Mouse (Mus musculus): ENCODE data around the gene Mpzl3. TPM values are rescaled to one million over a fixed set of nuclear protein-coding genes. Genes with fewer than 3 reads are reported as not detected.

Gene Mpzl3
- total and polyA plus RNA-seq, 3 experiments = 0.82 to 1.8 (median 1.4) TPM

GRCm38 (mm10) chr9:45046973-45047372, 8.0 kb upstream of the Mpzl3 start:
- H3K27ac ChIP-seq = no peak overlapping the region
- TF ChIP-seq EP300 (IDR thresholded peaks at IDR 0.05; ENCODE audit: insufficient read depth, low read depth, low read length) = no peak
- TF ChIP-seq POLR2A (IDR thresholded peaks at IDR 0.05; ENCODE audit: insufficient read depth, low read depth, low read length) = no peak
- TF ChIP-seq CTCF (IDR thresholded peaks at IDR 0.05) = no peak
- no peaks in the 10 kb centered on the region for H3K79me2 ChIP-seq (replicated peaks; ENCODE audit: control insufficient read depth, insufficient read depth, low read length)
- H3K9ac ChIP-seq (ENCODE audit: low read depth, low read length) = no peak overlapping the region
- intact Hi-C loops (cut with DNase I) = loop anchor here (5.0 kb wide), 1 partner anchor 90 kb away; the partner anchor contains the start of gene Scn4b
- no peak for DNase-seq
- 77% methylated on average over 16 of the region's 16 CpGs for WGBS
- no peaks in the 10 kb centered on the region for H3K36me3 ChIP-seq (ENCODE audit: control insufficient read depth, insufficient read depth, low read length)
- H3K27me3 ChIP-seq (ENCODE audit: control insufficient read depth, insufficient read depth, low read length) = peaks cover 3% of the 10 kb centered on the region; the same call in 1 of the 2 replicates
- H3K4me3 ChIP-seq = no peak overlapping the region
- H3K4me1 ChIP-seq (ENCODE audit: control insufficient read depth, insufficient read depth, low read length) = no peaks in the 10 kb centered on the region

DNA sequence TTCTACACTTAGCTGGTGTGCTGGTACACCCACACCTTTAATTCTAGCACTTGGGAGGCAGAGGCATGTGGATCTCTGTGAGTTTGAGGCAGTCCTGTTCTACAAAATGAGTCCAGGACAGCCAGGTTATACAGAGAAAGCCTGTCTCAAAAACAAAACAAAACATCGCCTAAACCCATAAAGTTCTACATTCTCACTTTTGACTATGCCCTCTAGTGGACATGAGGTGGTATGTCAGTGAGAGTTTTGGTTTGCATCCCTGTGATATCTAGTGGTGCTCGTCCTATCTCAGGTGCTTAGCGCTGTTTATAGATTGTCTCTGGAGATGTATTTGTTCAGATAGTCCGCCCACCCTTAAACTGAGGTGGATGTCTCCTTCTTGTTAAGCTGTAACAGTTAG, 6.5 kb upstream of the Mpzl3 start:
- TF ChIP-seq CTCF (IDR thresholded peaks at IDR 0.05) (peak; percentile 89), EP300 (IDR thresholded peaks at IDR 0.05; ENCODE audit: insufficient read depth, low read depth, low read length) (no peak)
- H3K4me1 ChIP-seq (ENCODE audit: control insufficient read depth, insufficient read depth, low read length) = no peaks in the 10 kb centered on the region
- intact Hi-C loops (cut with DNase I) = loop anchor here (5.0 kb wide), 1 partner anchor 89 kb away; the partner anchor contains the start of gene Scn4b
- no peaks in the 10 kb centered on the region for H3K79me2 ChIP-seq (replicated peaks; ENCODE audit: control insufficient read depth, insufficient read depth, low read length)
- H3K27me3 ChIP-seq (ENCODE audit: control insufficient read depth, insufficient read depth, low read length) = no peaks in the 10 kb centered on the region
- DNase-seq = no peak
- H3K4me3 ChIP-seq = no peak overlapping the region
- 14% methylated on average over 4 of the region's 4 CpGs for WGBS
- no peak overlapping the region for H3K9ac ChIP-seq (ENCODE audit: low read depth, low read length)
- no peak overlapping the region for H3K27ac ChIP-seq
- no peaks in the 10 kb centered on the region for H3K36me3 ChIP-seq (ENCODE audit: control insufficient read depth, insufficient read depth, low read length)

- TF ChIP-seq CTCF (IDR thresholded peaks at IDR 0.05) (no peak), EP300 (IDR thresholded peaks at IDR 0.05; ENCODE audit: insufficient read depth, low read depth, low read length) (no peak), POLR2A (IDR thresholded peaks at IDR 0.05; ENCODE audit: insufficient read depth, low read depth, low read length) (no peak)
- Histone ChIP-seq H3K9ac (ENCODE audit: low read depth, low read length) (no peak overlapping the region), H3K4me1 (ENCODE audit: control insufficient read depth, insufficient read depth, low read length) (no peaks in the 10 kb centered on the region), H3K27ac (no peak overlapping the region), H3K36me3 (ENCODE audit: control insufficient read depth, insufficient read depth, low read length) (no peaks in the 10 kb centered on the region), H3K79me2 (replicated peaks; ENCODE audit: control insufficient read depth, insufficient read depth, low read length) (no peaks in the 10 kb centered on the region), H3K27me3 (ENCODE audit: control insufficient read depth, insufficient read depth, low read length) (no peaks in the 10 kb centered on the region), H3K4me3 (no peak overlapping the region)
- WGBS = 63% methylated on average over 1 of the region's 1 CpGs
- DNase-seq = no peak
- intact Hi-C loops (cut with DNase I) = loop anchor here (5.0 kb wide), 1 partner anchor 88 kb away; the partner anchor contains the start of gene Scn4b
Measured at GRCm38 (mm10) chr9:45049731-45050130, 5.3 kb upstream of the Mpzl3 start.

DNA sequence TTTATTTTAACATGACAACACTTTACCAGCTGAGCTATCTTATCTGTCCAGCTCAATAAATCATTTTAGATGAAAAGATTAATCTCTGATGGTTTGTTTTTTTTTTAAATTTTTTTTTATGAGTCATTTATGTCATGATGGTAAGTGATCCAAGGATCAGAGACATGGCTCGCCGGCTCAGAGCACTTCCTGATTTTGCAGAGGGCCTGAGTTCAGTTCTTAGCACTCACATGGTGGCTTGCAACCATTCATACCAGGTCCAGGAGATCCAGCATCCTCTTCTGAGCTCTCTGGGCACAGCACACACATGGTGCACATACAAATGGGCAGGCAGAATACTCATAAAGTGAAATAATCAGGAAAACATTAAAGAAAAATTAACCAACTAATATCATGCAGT, 4.7 kb upstream of the Mpzl3 start:
- no peaks in the 10 kb centered on the region for H3K36me3 ChIP-seq (ENCODE audit: control insufficient read depth, insufficient read depth, low read length)
- WGBS = 79% methylated on average over 2 of the region's 2 CpGs
- H3K9ac ChIP-seq (ENCODE audit: low read depth, low read length) = no peak overlapping the region
- no peak for TF ChIP-seq EP300 (IDR thresholded peaks at IDR 0.05; ENCODE audit: insufficient read depth, low read depth, low read length)
- no peak for TF ChIP-seq POLR2A (IDR thresholded peaks at IDR 0.05; ENCODE audit: insufficient read depth, low read depth, low read length)
- TF ChIP-seq CTCF (IDR thresholded peaks at IDR 0.05) = no peak
- no peak overlapping the region for H3K4me3 ChIP-seq
- intact Hi-C loops (cut with DNase I) = no loop called here
- H3K79me2 ChIP-seq (replicated peaks; ENCODE audit: control insufficient read depth, insufficient read depth, low read length) = no peaks in the 10 kb centered on the region
- H3K27ac ChIP-seq = no peak overlapping the region
- H3K27me3 ChIP-seq (ENCODE audit: control insufficient read depth, insufficient read depth, low read length) = no peaks in the 10 kb centered on the region
- no peak for DNase-seq
- H3K4me1 ChIP-seq (ENCODE audit: control insufficient read depth, insufficient read depth, low read length) = no peaks in the 10 kb centered on the region

- no peak for DNase-seq
- WGBS = 44% methylated on average over 5 of the region's 5 CpGs
- Histone ChIP-seq H3K4me3 (no peak overlapping the region), H3K9ac (ENCODE audit: low read depth, low read length) (no peak overlapping the region), H3K79me2 (replicated peaks; ENCODE audit: control insufficient read depth, insufficient read depth, low read length) (no peaks in the 10 kb centered on the region), H3K27ac (no peak overlapping the region), H3K36me3 (ENCODE audit: control insufficient read depth, insufficient read depth, low read length) (no peaks in the 10 kb centered on the region), H3K4me1 (ENCODE audit: control insufficient read depth, insufficient read depth, low read length) (no peaks in the 10 kb centered on the region), H3K27me3 (ENCODE audit: control insufficient read depth, insufficient read depth, low read length) (no peaks in the 10 kb centered on the region)
- intact Hi-C loops (cut with DNase I) = no loop called here
- TF ChIP-seq POLR2A (IDR thresholded peaks at IDR 0.05; ENCODE audit: insufficient read depth, low read depth, low read length) = no peak
- no peak for TF ChIP-seq EP300 (IDR thresholded peaks at IDR 0.05; ENCODE audit: insufficient read depth, low read depth, low read length)
Measured at GRCm38 (mm10) chr9:45058304-45058940, 3.4 kb downstream of the Mpzl3 start.

GRCm38 (mm10) chr9:45060151-45060550, 5.2 kb downstream of the Mpzl3 start:
- H3K9ac ChIP-seq (ENCODE audit: low read depth, low read length) = no peak overlapping the region
- no peak overlapping the region for H3K27ac ChIP-seq
- no peak for DNase-seq
- H3K79me2 ChIP-seq (replicated peaks; ENCODE audit: control insufficient read depth, insufficient read depth, low read length) = no peaks in the 10 kb centered on the region
- no peaks in the 10 kb centered on the region for H3K36me3 ChIP-seq (ENCODE audit: control insufficient read depth, insufficient read depth, low read length)
- no peaks in the 10 kb centered on the region for H3K4me1 ChIP-seq (ENCODE audit: control insufficient read depth, insufficient read depth, low read length)
- no peak overlapping the region for H3K4me3 ChIP-seq
- TF ChIP-seq EP300 (IDR thresholded peaks at IDR 0.05; ENCODE audit: insufficient read depth, low read depth, low read length) = no peak
- no peak for TF ChIP-seq CTCF (IDR thresholded peaks at IDR 0.05)
- TF ChIP-seq POLR2A (IDR thresholded peaks at IDR 0.05; ENCODE audit: insufficient read depth, low read depth, low read length) = no peak
- intact Hi-C loops (cut with DNase I) = no loop called here
- 36% methylated on average over 7 of the region's 7 CpGs for WGBS
- H3K27me3 ChIP-seq (ENCODE audit: control insufficient read depth, insufficient read depth, low read length) = no peaks in the 10 kb centered on the region
